Mouse (Mus musculus) brain, embryonic 14.5 days (tissue): ENCODE data around the gene Plin2.

ENCODE experiments used
- CTCF ChIP-seq: fragments of 200-500 bp; IDR thresholded peaks from 2 replicates; pipeline ENCODE4 v1.5.1; 2012; ENCODE audit warnings: inconsistent platforms, mild to moderate bottlenecking, moderate library complexity, borderline replicate concordance; ENCODE audit not compliant: insufficient read depth, insufficient read length; ENCODE audit errors: extremely low read depth
- POLR2A ChIP-seq: fragments of 200-500 bp; IDR thresholded peaks from 2 replicates; pipeline ENCODE4 v1.6.1; 2012; ENCODE audit warnings: mild to moderate bottlenecking, inconsistent platforms, borderline replicate concordance; ENCODE audit not compliant: poor library complexity, insufficient read depth, insufficient read length, severe bottlenecking; ENCODE audit errors: extremely low read depth

DNA sequence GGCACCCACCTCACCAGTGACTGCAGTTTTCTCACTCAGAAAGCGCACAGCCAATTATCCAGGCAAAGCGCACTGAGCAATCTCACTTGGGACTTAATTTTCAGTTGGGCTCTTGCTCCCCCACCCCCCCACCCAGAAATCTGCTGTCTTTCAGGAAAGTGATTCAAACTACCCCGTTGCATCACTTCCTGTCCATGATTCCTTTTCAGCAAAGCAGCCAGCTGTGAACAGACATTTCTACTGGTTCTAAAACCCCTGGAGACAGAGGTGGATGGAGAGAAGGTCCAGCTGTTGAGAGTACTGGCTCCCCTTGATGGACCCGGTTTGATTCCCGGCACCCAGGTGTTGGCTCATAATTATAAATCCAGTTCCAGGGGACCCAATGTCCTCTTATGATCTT lies 44.4 kb downstream of the Plin2 start:
- no peak for TF ChIP-seq CTCF
- TF ChIP-seq POLR2A: no peak
